Mouse (Mus musculus): Measurements from ENCODE around the gene Tnni1. TPM values are rescaled to one million over a fixed set of nuclear protein-coding genes. Genes with fewer than 3 reads are reported as not detected.

Tnni1 gene
- polyA plus RNA-seq, 1 experiment from 2014 or later, result 1.3 TPM

DNA sequence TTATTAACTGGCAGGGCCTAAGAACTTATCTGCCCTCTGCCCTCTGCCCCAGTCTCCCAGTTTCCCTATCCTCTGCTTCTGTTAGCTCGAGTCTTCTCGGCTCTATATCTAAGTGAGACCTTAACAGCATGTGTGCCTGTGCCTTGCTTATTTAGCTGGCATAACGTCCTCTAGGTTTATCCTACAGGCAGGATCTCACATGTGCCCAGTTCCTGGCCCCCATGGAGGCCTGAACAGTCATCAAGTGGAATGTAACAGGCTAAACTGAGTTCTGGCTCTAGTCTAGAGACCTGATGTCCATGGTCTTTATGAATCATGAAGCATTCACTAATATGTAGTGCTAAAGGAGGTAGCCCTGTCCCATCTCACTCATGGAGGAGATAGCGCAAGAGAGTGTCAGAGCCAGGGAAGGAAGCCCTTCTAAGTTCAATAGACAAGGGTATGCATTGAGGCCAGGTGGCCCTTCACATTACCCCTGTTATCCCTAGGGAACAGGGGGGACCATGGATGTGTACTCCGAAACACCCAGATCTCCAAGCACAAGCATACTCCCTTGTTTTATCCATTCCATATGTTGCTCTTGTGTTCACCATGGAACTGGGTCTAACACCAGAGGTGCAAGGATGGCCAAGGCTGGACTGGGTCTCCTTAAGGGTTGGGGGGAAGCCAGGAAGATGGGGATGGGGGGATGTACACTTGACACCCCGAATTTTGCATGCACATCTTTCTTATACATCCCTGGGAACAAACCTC, 75.5 kb downstream of the Tnni1 start:
- no peak overlapping the region for H3K27ac ChIP-seq (ENCODE audit: low read depth, low read length)
- DNase-seq (ENCODE audit: low spot score, missing footprints), result no peak
- H3K4me2 ChIP-seq, result no peak overlapping the region
- no peaks in the 10 kb centered on the region for H3K27me3 ChIP-seq (ENCODE audit: control insufficient read depth, insufficient read depth, low read length)
- H3K36me3 ChIP-seq (ENCODE audit: control insufficient read depth, insufficient read depth, low read length), result no peaks in the 10 kb centered on the region
- H3K9ac ChIP-seq (ENCODE audit: low read length), result no peak overlapping the region
- ATAC-seq (ENCODE audit: low FRiP score), result no peak
- no peaks in the 10 kb centered on the region for H3K9me3 ChIP-seq (ENCODE audit: control insufficient read depth, low read length)
- peaks cover 12% of the 10 kb centered on the region for H3K4me1 ChIP-seq (ENCODE audit: control insufficient read depth, insufficient read depth, low read length)
- H3K4me3 ChIP-seq (ENCODE audit: low read depth, low read length), result no peak overlapping the region
- 83% methylated on average over 6 of the region's 6 CpGs for WGBS

GRCm38 (mm10) chr1:135855344-135855687, 76.1 kb downstream of the Tnni1 start:
- Histone ChIP-seq H3K27me3 (ENCODE audit: control insufficient read depth, insufficient read depth, low read length) (no peaks in the 10 kb centered on the region), H3K27ac (ENCODE audit: low read depth, low read length) (no peak overlapping the region), H3K4me1 (ENCODE audit: control insufficient read depth, insufficient read depth, low read length) (peaks cover 12% of the 10 kb centered on the region), H3K9me3 (ENCODE audit: control insufficient read depth, low read length) (no peaks in the 10 kb centered on the region), H3K9ac (ENCODE audit: low read length) (no peak overlapping the region), H3K4me3 (ENCODE audit: low read depth, low read length) (no peak overlapping the region), H3K36me3 (ENCODE audit: control insufficient read depth, insufficient read depth, low read length) (no peaks in the 10 kb centered on the region), H3K4me2 (no peak overlapping the region)
- ATAC-seq (ENCODE audit: low FRiP score), result no peak
- 96% methylated on average over 1 of the region's 1 CpGs for WGBS
- no peak for DNase-seq (ENCODE audit: low spot score, missing footprints)

DNA sequence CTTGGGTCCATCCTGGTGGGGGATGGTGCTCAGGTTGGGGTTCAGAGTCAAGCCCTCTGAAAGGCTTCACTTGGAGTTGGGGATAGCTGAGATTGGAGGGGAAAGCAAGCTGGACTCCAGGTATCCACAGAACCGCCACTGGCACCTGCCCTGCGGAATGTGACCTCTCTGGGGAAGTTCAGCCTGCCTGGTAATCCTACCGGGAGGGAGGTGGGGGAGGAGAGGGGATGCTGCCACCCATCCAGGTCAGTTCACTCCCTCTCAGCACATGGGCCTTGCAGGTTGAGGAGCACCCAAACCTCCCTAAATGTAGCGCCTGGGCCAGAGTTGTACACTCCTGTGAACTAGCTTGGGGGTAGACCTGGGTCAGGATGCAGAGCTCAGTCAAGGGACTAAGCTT, 76.8 kb downstream of the Tnni1 start:
- Histone ChIP-seq H3K9ac (ENCODE audit: low read length) (no peak overlapping the region), H3K4me1 (ENCODE audit: control insufficient read depth, insufficient read depth, low read length) (peaks cover 12% of the 10 kb centered on the region), H3K4me3 (ENCODE audit: low read depth, low read length) (no peak overlapping the region), H3K27me3 (ENCODE audit: control insufficient read depth, insufficient read depth, low read length) (no peaks in the 10 kb centered on the region), H3K27ac (ENCODE audit: low read depth, low read length) (no peak overlapping the region), H3K9me3 (ENCODE audit: control insufficient read depth, low read length) (no peaks in the 10 kb centered on the region), H3K4me2 (no peak overlapping the region), H3K36me3 (ENCODE audit: control insufficient read depth, insufficient read depth, low read length) (no peaks in the 10 kb centered on the region)
- 75% methylated on average over 4 of the region's 4 CpGs for WGBS
- no peak for ATAC-seq (ENCODE audit: low FRiP score)
- DNase-seq (ENCODE audit: low spot score, missing footprints), result no peak

DNA sequence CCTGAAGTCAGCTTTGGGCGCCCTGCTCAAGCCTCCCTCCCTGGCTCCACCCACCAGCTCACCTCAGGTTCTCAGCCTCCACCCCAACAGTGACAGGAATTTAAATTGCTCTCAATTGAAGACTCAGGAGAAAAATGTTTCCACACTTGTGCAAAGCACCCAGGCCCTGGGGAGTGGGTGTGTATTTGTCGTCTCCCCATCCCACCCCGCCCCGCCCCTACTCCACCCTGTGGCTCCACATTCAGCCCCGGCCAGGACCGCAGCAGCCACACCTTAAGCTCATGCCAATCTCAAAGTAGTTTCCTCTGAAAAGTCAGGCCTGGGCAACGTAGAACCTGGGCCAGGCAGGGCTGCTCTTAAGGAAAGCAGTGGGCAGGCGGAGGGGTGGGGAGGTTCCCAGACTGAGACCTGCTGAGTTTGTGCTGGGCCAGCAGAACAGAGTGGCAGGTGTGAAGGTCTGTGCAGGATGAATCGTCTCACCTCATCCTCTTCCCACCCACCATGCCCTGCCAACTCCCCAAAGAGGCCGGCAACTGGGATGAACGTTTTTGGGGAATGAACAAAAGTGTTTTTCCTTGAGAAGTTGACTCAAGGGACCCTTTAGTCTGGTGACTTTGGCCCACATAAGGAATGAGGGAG, 78.0 kb downstream of the Tnni1 start:
- Histone ChIP-seq H3K9me3 (ENCODE audit: control insufficient read depth, low read length) (no peaks in the 10 kb centered on the region), H3K4me3 (ENCODE audit: low read depth, low read length) (no peak overlapping the region), H3K27me3 (ENCODE audit: control insufficient read depth, insufficient read depth, low read length) (no peaks in the 10 kb centered on the region), H3K27ac (ENCODE audit: low read depth, low read length) (no peak overlapping the region), H3K4me2 (no peak overlapping the region), H3K4me1 (ENCODE audit: control insufficient read depth, insufficient read depth, low read length) (peaks cover 7% of the 10 kb centered on the region), H3K9ac (ENCODE audit: low read length) (no peak overlapping the region), H3K36me3 (ENCODE audit: control insufficient read depth, insufficient read depth, low read length) (no peaks in the 10 kb centered on the region)
- DNase-seq (ENCODE audit: low spot score, missing footprints) (no peak), ATAC-seq (ENCODE audit: low FRiP score) (no peak)
- 70% methylated on average over 11 of the region's 11 CpGs for WGBS

DNA sequence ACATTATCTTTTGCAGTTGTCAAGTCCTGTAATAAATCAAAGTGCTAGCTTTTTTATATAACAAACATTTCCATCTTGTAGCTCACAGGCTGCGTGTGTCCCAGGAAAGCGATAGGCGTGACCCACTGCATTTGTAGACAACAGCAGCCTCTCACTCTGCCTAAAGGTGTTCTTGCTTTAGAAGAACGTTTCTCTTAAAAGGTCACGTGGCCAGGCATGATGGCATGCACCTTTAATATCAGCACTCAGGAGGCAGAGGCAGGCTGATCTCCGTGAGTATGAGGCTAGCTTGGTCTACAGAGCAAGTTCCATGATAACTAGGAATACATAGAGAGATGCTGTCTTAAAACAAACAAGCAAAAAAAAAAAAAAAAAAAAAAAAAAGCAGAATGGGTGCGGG, 79.3 kb downstream of the Tnni1 start:
- no peak for DNase-seq (ENCODE audit: low spot score, missing footprints)
- no peaks in the 10 kb centered on the region for H3K36me3 ChIP-seq (ENCODE audit: control insufficient read depth, insufficient read depth, low read length)
- no peak for ATAC-seq (ENCODE audit: low FRiP score)
- no peak overlapping the region for H3K4me2 ChIP-seq
- H3K27ac ChIP-seq (ENCODE audit: low read depth, low read length), result no peak overlapping the region
- no peak overlapping the region for H3K4me3 ChIP-seq (ENCODE audit: low read depth, low read length)
- H3K4me1 ChIP-seq (ENCODE audit: control insufficient read depth, insufficient read depth, low read length), result no peaks in the 10 kb centered on the region
- no peak overlapping the region for H3K9ac ChIP-seq (ENCODE audit: low read length)
- H3K9me3 ChIP-seq (ENCODE audit: control insufficient read depth, low read length), result no peaks in the 10 kb centered on the region
- H3K27me3 ChIP-seq (ENCODE audit: control insufficient read depth, insufficient read depth, low read length), result no peaks in the 10 kb centered on the region
- WGBS, result 89% methylated on average over 7 of the region's 7 CpGs

Other genes with a start within 250 kb of the Tnni1 start
- 10.4 and 13.3 TPM in 2 replicates for gene Nav1, start 172.1 kb upstream of the Tnni1 start, polyA plus RNA-seq (2014; fragmentation: Nextera tagmentation; extraction: Ambion mirVana)
- gene Csrp1, start 59.4 kb upstream of the Tnni1 start, polyA plus RNA-seq (2014; fragmentation: Nextera tagmentation; extraction: Ambion mirVana), result 33.2 and 34.1 TPM in 2 replicates
- gene Phlda3, start 13.3 kb upstream of the Tnni1 start, polyA plus RNA-seq (2014; fragmentation: Nextera tagmentation; extraction: Ambion mirVana), result 16.9 and 19.4 TPM in 2 replicates
- gene Lad1, start 39.2 kb downstream of the Tnni1 start, polyA plus RNA-seq (2014; fragmentation: Nextera tagmentation; extraction: Ambion mirVana), result 0.36 and 0.37 TPM in 2 replicates
- 0.82 and 0.92 TPM in 2 replicates for gene Tnnt2, start 56.9 kb downstream of the Tnni1 start, polyA plus RNA-seq (2014; fragmentation: Nextera tagmentation; extraction: Ambion mirVana)
- gene Pkp1, start 139.8 kb downstream of the Tnni1 start, polyA plus RNA-seq (2014; fragmentation: Nextera tagmentation; extraction: Ambion mirVana), result 0.04 and 0.11 TPM in 2 replicates
- 0.04 TPM in 1 of 2 replicates, not detected in the other for gene Igfn1, start 226.9 kb downstream of the Tnni1 start, polyA plus RNA-seq (2014; fragmentation: Nextera tagmentation; extraction: Ambion mirVana)
- 58.8 and 60.9 TPM in 2 replicates for gene Tmem9, start 228.7 kb downstream of the Tnni1 start, polyA plus RNA-seq (2014; fragmentation: Nextera tagmentation; extraction: Ambion mirVana)

Measured in midbrain, embryonic 11.5 days (tissue).